Mouse (Mus musculus) adrenal gland (tissue): ENCODE data around the gene Tfap4.

Experiments
- intact Hi-C: fragments of 180-260 bp; cut with DNase I; formaldehyde crosslinking; loops from one replicate; pipeline ENCODE4 v1.15.1; 2025
- long read RNA-seq, 2 experiments: library from polyadenylated mRNA; unstranded; transcript quantifications; one replicate each; pipeline ENCODE4 v2.0.0; 2020; ENCODE audit warnings: borderline replicate concordance in 1 of 2; ENCODE audit not compliant: insufficient replicate concordance in 1 of 2

Tfap4 gene
- long read RNA-seq, experiment 1, partial matches to known transcripts: 0 of 1 reads
- long read RNA-seq, experiment 1, other reads (novel, unspliced or antisense): 1 of 1 reads
- long read RNA-seq, experiment 2, partial matches to known transcripts: 0 of 1 reads
- long read RNA-seq, experiment 2, other reads (novel, unspliced or antisense): 0 of 1 reads

GRCm38 (mm10) chr16:4559715-4560144, at the start of gene Tfap4:
Tfap4 (minus strand) TSS chr16:4559854.
- intact Hi-C loops: no loop called here

- intact Hi-C loops: no loop called here
Measured at GRCm38 (mm10) chr16:4608532-4609059, 48.9 kb upstream of the Tfap4 start.

GRCm38 (mm10) chr16:4607818-4608531, 48.3 kb upstream of the Tfap4 start:
- intact Hi-C loops: loop anchor here (1.0 kb wide), 1 partner anchor 40 kb away; no protein-coding TSS in a partner anchor

- intact Hi-C loops: loop anchor here (1.0 kb wide), 1 partner anchor 38 kb away; no protein-coding TSS in a partner anchor
Measured at GRCm38 (mm10) chr16:4606431-4607084, 46.9 kb upstream of the Tfap4 start.

- intact Hi-C loops: no loop called here
Measured at GRCm38 (mm10) chr16:4605514-4606131, 46.0 kb upstream of the Tfap4 start.

- intact Hi-C loops: no loop called here
Measured at GRCm38 (mm10) chr16:4604293-4604837, 44.7 kb upstream of the Tfap4 start.

GRCm38 (mm10) chr16:4603453-4603837, 43.8 kb upstream of the Tfap4 start:
- intact Hi-C loops: no loop called here

- intact Hi-C loops: no loop called here
Measured at GRCm38 (mm10) chr16:4602766-4603452, 43.3 kb upstream of the Tfap4 start.

GRCm38 (mm10) chr16:4602189-4602588, 42.5 kb upstream of the Tfap4 start:
- intact Hi-C loops: no loop called here

- intact Hi-C loops: no loop called here
Measured at GRCm38 (mm10) chr16:4600701-4601310, 41.2 kb upstream of the Tfap4 start.

GRCm38 (mm10) chr16:4599616-4600015, 40.0 kb upstream of the Tfap4 start:
- intact Hi-C loops: no loop called here

GRCm38 (mm10) chr16:4598891-4599543, 39.4 kb upstream of the Tfap4 start:
- intact Hi-C loops: no loop called here

- intact Hi-C loops: no loop called here
Measured at GRCm38 (mm10) chr16:4598041-4598440, 38.4 kb upstream of the Tfap4 start.

GRCm38 (mm10) chr16:4597296-4597695, 37.6 kb upstream of the Tfap4 start:
- intact Hi-C loops: no loop called here

- intact Hi-C loops: no loop called here
Measured at GRCm38 (mm10) chr16:4596836-4597235, 37.2 kb upstream of the Tfap4 start.

- intact Hi-C loops: no loop called here
Measured at GRCm38 (mm10) chr16:4596141-4596728, 36.6 kb upstream of the Tfap4 start.

- intact Hi-C loops: no loop called here
Measured at GRCm38 (mm10) chr16:4595527-4595963, 35.9 kb upstream of the Tfap4 start.

GRCm38 (mm10) chr16:4594814-4595526, 35.3 kb upstream of the Tfap4 start:
- intact Hi-C loops: no loop called here
